Comparison of ENCODE assay signal across 8 mouse cellular contexts in the genomic region with DNA sequence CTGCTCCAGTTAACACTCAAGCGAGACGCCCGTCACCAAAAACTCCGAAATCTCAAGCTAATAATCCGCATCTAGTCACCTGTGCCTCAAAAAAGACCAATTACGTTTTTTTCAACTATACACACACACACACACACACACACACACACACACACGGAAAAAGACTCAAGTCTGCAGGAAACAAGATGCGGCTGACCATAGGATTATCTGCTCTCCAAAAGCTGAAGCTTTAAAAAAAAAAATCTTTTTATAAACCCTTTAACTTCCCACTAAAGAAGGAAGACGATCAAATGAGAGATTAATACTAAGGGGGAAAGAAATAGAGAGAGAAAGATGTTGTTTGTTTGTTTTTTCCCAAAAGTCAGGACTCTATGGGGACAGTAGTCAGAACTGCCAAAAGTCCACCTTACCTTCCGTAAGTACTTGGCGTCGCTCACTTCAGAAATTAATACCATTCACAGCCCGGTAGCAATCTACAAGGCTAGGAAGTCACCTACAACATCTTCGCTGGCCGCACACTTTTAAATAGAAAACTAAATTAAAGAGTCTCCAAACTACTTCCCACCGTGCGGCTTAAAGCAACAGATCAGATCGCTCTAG. TPM values are rescaled to one million over a fixed set of nuclear protein-coding genes. Genes with fewer than 3 reads are reported as not detected.
DNase-seq lines count a peak whose midpoint lies in the region; ATAC-seq lines count a peak whose summit lies in the region.

No protein-coding gene starts in this region.

- WGBS in heart, embryonic 10.5 days = under 1% methylated on average over 18 of the region's 18 CpGs
- 1% methylated on average over 18 of the region's 18 CpGs for WGBS in forebrain, embryonic 10.5 days
- WGBS in liver, embryonic 12.5 days (ENCODE audit: insufficient replicate concordance) = 2% methylated on average over 18 of the region's 18 CpGs

- no peak for ATAC-seq in liver, embryonic 12.5 days

- H3K9ac ChIP-seq in liver, embryonic 12.5 days = 0 out of 2 replicates have a peak overlapping the region, but pooled peaks have one; percentile 19

- H3K36me3 ChIP-seq in heart, embryonic 10.5 days = no peaks in the 10 kb centered on the region
- H3K36me3 ChIP-seq in forebrain, embryonic 10.5 days (replicated peaks) = no peaks in the 10 kb centered on the region
- H3K36me3 ChIP-seq in liver, embryonic 12.5 days = no peaks in the 10 kb centered on the region

- H3K27me3 ChIP-seq in heart, embryonic 10.5 days (ENCODE audit: insufficient read depth, poor library complexity, severe bottlenecking) = peaks cover 33% of the 10 kb centered on the region
- H3K27me3 ChIP-seq in forebrain, embryonic 10.5 days (ENCODE audit: poor library complexity, severe bottlenecking) = peaks cover 75% of the 10 kb centered on the region
- peaks cover 73% of the 10 kb centered on the region for H3K27me3 ChIP-seq in liver, embryonic 12.5 days (replicated peaks)

- H3K4me3 ChIP-seq in heart, embryonic 10.5 days = peak overlapping the region; percentile 69
- H3K4me3 ChIP-seq in forebrain, embryonic 10.5 days = peak overlapping the region; percentile 59
- H3K4me3 ChIP-seq in liver, embryonic 12.5 days = peak overlapping the region; percentile 48

- peak overlapping the region; percentile 64 for H3K27ac ChIP-seq in heart, embryonic 10.5 days
- peak overlapping the region; percentile 78 for H3K27ac ChIP-seq in forebrain, embryonic 10.5 days
- H3K27ac ChIP-seq in liver, embryonic 12.5 days = no peak overlapping the region

- DNase-seq in heart, embryonic 10.5 days (ENCODE audit: low spot score) = no peak
- no peak for DNase-seq in heart, adult 9 months (ENCODE audit: low spot score in 2 of 2)
- peak; percentile 77 for DNase-seq in 416B (ENCODE audit: low read depth)
- no peak for DNase-seq in forebrain, embryonic 10.5 days (ENCODE audit: extremely low spot score, low spot score)
- no peak for DNase-seq in ovary, postnatal 10 days (ENCODE audit: low spot score)
- no peak for DNase-seq in spleen, adult 18-20 months
- DNase-seq in thymus, postnatal 10 days (ENCODE audit: low spot score in 2 of 2) = no peak

- peak overlapping the region; percentile 61 for H3K4me2 ChIP-seq in liver, embryonic 12.5 days

- peaks cover 17% of the 10 kb centered on the region; the same call in 1 of the 2 replicates for H3K4me1 ChIP-seq in heart, embryonic 10.5 days
- peaks cover 31% of the 10 kb centered on the region for H3K4me1 ChIP-seq in forebrain, embryonic 10.5 days
- 0 out of 2 replicates have a peak, but pooled peaks cover 2% of the 10 kb centered on the region for H3K4me1 ChIP-seq in liver, embryonic 12.5 days

- no peaks in the 10 kb centered on the region for H3K9me3 ChIP-seq in heart, embryonic 10.5 days
- H3K9me3 ChIP-seq in forebrain, embryonic 10.5 days = no peaks in the 10 kb centered on the region
- no peaks in the 10 kb centered on the region for H3K9me3 ChIP-seq in liver, embryonic 12.5 days (replicated peaks)

RNA-seq across cellular contexts. Expression of a gene that starts 22.7 kb away (rescaled TPM):
- 1.5 and 3.6 TPM in 2 replicates for polyA plus RNA-seq in heart, embryonic 10.5 days (2016; fragmentation: Nextera tagmentation; extraction: Ambion mirVana)
- 3.1 and 3.4 TPM in 2 replicates for polyA plus RNA-seq in forebrain, embryonic 10.5 days (2016; fragmentation: Nextera tagmentation; extraction: Ambion mirVana)
- 9.0 and 9.4 TPM in 2 replicates for polyA plus RNA-seq in liver, embryonic 12.5 days (2016; fragmentation: Nextera tagmentation; extraction: Ambion mirVana)
